Mouse (Mus musculus): ENCODE measurements around the gene Wrap53. TPM values are rescaled to one million over a fixed set of nuclear protein-coding genes. Genes with fewer than 3 reads are reported as not detected.

The Wrap53 gene
- total and polyA plus RNA-seq, 3 experiments = 18.5 to 24.5 TPM; not detected in 1

- H3K4me1 ChIP-seq (ENCODE audit: control insufficient read depth in 1 of 2, insufficient read depth in 2 of 2, low read length in 2 of 2) = peaks cover 7 to 17% of the 10 kb centered on the region in 2 experiments
- H3K27ac ChIP-seq (ENCODE audit: control insufficient read depth, low read depth, low read length) = no peak overlapping the region
- DNase-seq (ENCODE audit: low read depth, low spot score) = peak; percentile 63
- H3K27me3 ChIP-seq (ENCODE audit: control insufficient read depth in 1 of 2, insufficient read depth in 2 of 2, low read length in 2 of 2) = no peaks in the 10 kb centered on the region
- no peak overlapping the region for H3K4me3 ChIP-seq (ENCODE audit: control insufficient read depth in 1 of 2, insufficient read depth in 1 of 2, low read depth in 2 of 2, low read length in 2 of 2)
- H3K79me2 ChIP-seq (ENCODE audit: control insufficient read depth, insufficient read depth, low read length, poor library complexity) = peaks cover 20% of the 10 kb centered on the region
- no peaks in the 10 kb centered on the region for H3K9me3 ChIP-seq (replicated peaks; ENCODE audit: insufficient read depth, low read length)
- H3K9ac ChIP-seq (ENCODE audit: control insufficient read depth, low read depth, low read length, poor library complexity, severe bottlenecking) = no peak overlapping the region
- peaks cover 0 to 19% of the 10 kb centered on the region in 2 experiments; a peak in 2 of 4 replicates for H3K36me3 ChIP-seq (ENCODE audit: control insufficient read depth in 1 of 2, insufficient read depth in 2 of 2, low read length in 2 of 2)
- TF ChIP-seq ZC3H11A (IDR thresholded peaks at IDR 0.05; ENCODE audit: low read depth, low read length) = 0 out of 2 replicates have a peak, but pooled peaks have one; percentile 28
- no peak for TF ChIP-seq USF2 (IDR thresholded peaks at IDR 0.05; ENCODE audit: borderline replicate concordance in 1 of 2, insufficient read depth in 1 of 2, low read depth in 1 of 2, low read length in 2 of 2)
- TF ChIP-seq MYC (IDR thresholded peaks at IDR 0.05; ENCODE audit: low read depth, low read length) = 0 out of 2 replicates have a peak, but pooled peaks have one; percentile 52
- peak; percentile 37 to 77 (median 72) for TF ChIP-seq CTCF (IDR thresholded peaks at IDR 0.05 in 2 of 3, conservative IDR thresholded peaks at IDR 0.05 in 1 of 3; ENCODE audit: control insufficient read depth in 1 of 3, insufficient read depth in 1 of 3, low read depth in 2 of 3, low read length in 3 of 3, poor library complexity in 1 of 3, severe bottlenecking in 1 of 3)
- TF ChIP-seq SMC3 (IDR thresholded peaks at IDR 0.05; ENCODE audit: low read depth, low read length) = peak; percentile 63
- TF ChIP-seq HCFC1 (IDR thresholded peaks at IDR 0.05; ENCODE audit: low read depth, low read length) = 0 out of 2 replicates have a peak, but pooled peaks have one; percentile 54
- TF ChIP-seq POLR2AphosphoS5 (IDR thresholded peaks at IDR 0.05; ENCODE audit: borderline replicate concordance, low read depth, low read length) = no peak
- TF ChIP-seq RAD21 (IDR thresholded peaks at IDR 0.05; ENCODE audit: low read depth, low read length) = peak; percentile 46
- TF ChIP-seq SIN3A (IDR thresholded peaks at IDR 0.05; ENCODE audit: low read length) = 0 out of 2 replicates have a peak, but pooled peaks have one; percentile 47
- TF ChIP-seq RCOR1 (IDR thresholded peaks at IDR 0.05; ENCODE audit: low read depth, low read length) = 0 out of 2 replicates have a peak, but pooled peaks have one; percentile 4
Measured at GRCm38 (mm10) chr11:69629802-69630201, 49.7 kb upstream of the Wrap53 start.

GRCm38 (mm10) chr11:69628286-69628685 is 48.2 kb upstream of the Wrap53 start:
- Histone ChIP-seq H3K27me3 (ENCODE audit: control insufficient read depth in 1 of 2, insufficient read depth in 2 of 2, low read length in 2 of 2) (no peaks in the 10 kb centered on the region), H3K79me2 (ENCODE audit: control insufficient read depth, insufficient read depth, low read length, poor library complexity) (peaks cover 5% of the 10 kb centered on the region), H3K4me3 (ENCODE audit: control insufficient read depth in 1 of 2, insufficient read depth in 1 of 2, low read depth in 2 of 2, low read length in 2 of 2) (peak overlapping the region in 1 of 2 experiments; percentile 12; a peak in 2 of 4 replicates), H3K9me3 (replicated peaks; ENCODE audit: insufficient read depth, low read length) (no peaks in the 10 kb centered on the region), H3K9ac (ENCODE audit: control insufficient read depth, low read depth, low read length, poor library complexity, severe bottlenecking) (0 out of 2 replicates have a peak overlapping the region, but pooled peaks have one; percentile 23), H3K36me3 (ENCODE audit: control insufficient read depth in 1 of 2, insufficient read depth in 2 of 2, low read length in 2 of 2) (peaks cover 0 to 8% of the 10 kb centered on the region in 2 experiments; a peak in 2 of 4 replicates), H3K4me1 (ENCODE audit: control insufficient read depth in 1 of 2, insufficient read depth in 2 of 2, low read length in 2 of 2) (peaks cover 3 to 11% of the 10 kb centered on the region in 2 experiments; a peak in 3 of 4 replicates), H3K27ac (ENCODE audit: control insufficient read depth, low read depth, low read length) (no peak overlapping the region)
- DNase-seq (ENCODE audit: low read depth, low spot score) = peak; percentile 90
- TF ChIP-seq SMC3 (IDR thresholded peaks at IDR 0.05; ENCODE audit: low read depth, low read length) = peak; percentile 72
- TF ChIP-seq MAZ (IDR thresholded peaks at IDR 0.05; ENCODE audit: low read depth, low read length) = peak; percentile 36; the same call in 1 of the 2 replicates
- TF ChIP-seq SIN3A (IDR thresholded peaks at IDR 0.05; ENCODE audit: low read length) = peak; percentile 69
- TF ChIP-seq ZMIZ1 (IDR thresholded peaks at IDR 0.05; ENCODE audit: low read depth, low read length) = no peak
- TF ChIP-seq RAD21 (IDR thresholded peaks at IDR 0.05; ENCODE audit: low read depth, low read length) = peak; percentile 55
- TF ChIP-seq KAT2A (conservative IDR thresholded peaks at IDR 0.05; ENCODE audit: low read depth, low read length) = no peak
- 0 out of 2 replicates have a peak, but pooled peaks have one; percentile 41 for TF ChIP-seq MYC (IDR thresholded peaks at IDR 0.05; ENCODE audit: low read depth, low read length)
- 0 out of 2 replicates have a peak, but pooled peaks have one; percentile 14 for TF ChIP-seq BHLHE40 (IDR thresholded peaks at IDR 0.05; ENCODE audit: borderline replicate concordance, low read depth, low read length)
- no peak for TF ChIP-seq ELF1 (IDR thresholded peaks at IDR 0.05; ENCODE audit: low read depth, low read length)
- 0 out of 2 replicates have a peak, but pooled peaks have one; percentile 40 for TF ChIP-seq ZNF384 (IDR thresholded peaks at IDR 0.05; ENCODE audit: low read depth, low read length)
- peak; percentile 94 to 97 (median 97) for TF ChIP-seq CTCF (IDR thresholded peaks at IDR 0.05 in 2 of 3, conservative IDR thresholded peaks at IDR 0.05 in 1 of 3; ENCODE audit: control insufficient read depth in 1 of 3, insufficient read depth in 1 of 3, low read depth in 2 of 3, low read length in 3 of 3, poor library complexity in 1 of 3, severe bottlenecking in 1 of 3)
- no peak for TF ChIP-seq E2F4 (IDR thresholded peaks at IDR 0.05; ENCODE audit: borderline replicate concordance, low read depth, low read length)
- 0 out of 2 replicates have a peak, but pooled peaks have one; percentile 28 for TF ChIP-seq HCFC1 (IDR thresholded peaks at IDR 0.05; ENCODE audit: low read depth, low read length)
- peak; percentile 42; the same call in 1 of the 2 replicates for TF ChIP-seq ZC3H11A (IDR thresholded peaks at IDR 0.05; ENCODE audit: low read depth, low read length)
- TF ChIP-seq TCF12 (IDR thresholded peaks at IDR 0.05; ENCODE audit: low read depth, low read length) = 0 out of 2 replicates have a peak, but pooled peaks have one; percentile 14
- TF ChIP-seq NELFE (IDR thresholded peaks at IDR 0.05; ENCODE audit: low read depth, low read length) = 0 out of 2 replicates have a peak, but pooled peaks have one; percentile 20
- TF ChIP-seq NRF1 (IDR thresholded peaks at IDR 0.05; ENCODE audit: insufficient read depth, low read depth, low read length, poor library complexity, severe bottlenecking) = 0 out of 2 replicates have a peak, but pooled peaks have one; percentile 9
- no peak for TF ChIP-seq USF2 (IDR thresholded peaks at IDR 0.05; ENCODE audit: borderline replicate concordance in 1 of 2, insufficient read depth in 1 of 2, low read depth in 1 of 2, low read length in 2 of 2)
- no peak for TF ChIP-seq MEF2A (IDR thresholded peaks at IDR 0.05; ENCODE audit: extremely low read depth, insufficient replicate concordance, low read depth, low read length, poor library complexity, severe bottlenecking)

Measured in MEL (cell line).